Mouse (Mus musculus) myocyte (in vitro differentiated cells): ENCODE results near the gene Gbx1.

ENCODE experiments used
- MAX ChIP-seq: IDR thresholded peaks from one replicate; pipeline ENCODE4 v1.6.1; 2011; ENCODE audit warnings: low read depth, mild to moderate bottlenecking, control low read depth
- POLR2A ChIP-seq: IDR thresholded peaks from one replicate; pipeline ENCODE4 v1.6.1; 2011; ENCODE audit warnings: low read depth, mild to moderate bottlenecking, control low read depth, moderate library complexity; ENCODE audit not compliant: insufficient read length
- TCF3 ChIP-seq: IDR thresholded peaks from one replicate; pipeline ENCODE4 v1.6.1; 2011; ENCODE audit warnings: low read depth, control low read depth; ENCODE audit not compliant: insufficient read length

DNA sequence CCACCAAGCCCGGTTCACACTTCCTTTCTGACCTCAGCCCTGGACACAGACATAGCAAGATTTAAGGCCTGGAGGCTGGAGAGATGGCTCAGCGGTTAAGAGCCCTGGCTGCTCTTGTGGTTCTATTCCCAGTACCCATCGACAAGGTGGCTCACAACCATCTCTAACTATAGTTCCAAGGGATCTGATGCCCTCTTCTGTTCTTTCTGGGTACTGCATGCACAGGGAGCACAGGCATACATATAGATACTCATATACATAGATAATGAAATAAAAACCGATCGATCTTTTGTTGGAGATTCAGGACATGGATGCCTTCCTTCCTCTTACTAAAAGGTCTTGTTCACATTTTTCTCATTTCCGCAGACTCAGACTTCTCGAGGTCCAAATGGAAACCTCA lies 18.6 kb downstream of the Gbx1 start:
- TF ChIP-seq POLR2A (no peak), TCF3 (no peak), MAX (no peak)
